Mouse (Mus musculus) cerebellum, postnatal 36 days (tissue): ENCODE measurements around the gene Dstn.

Experiments used
- DNase-seq, 2 experiments: peaks; one replicate each; pipeline ENCODE4 v3.0.0; 2021 to 2022; ENCODE audit warnings: mixed read lengths in 2 of 2

Dstn gene

DNA sequence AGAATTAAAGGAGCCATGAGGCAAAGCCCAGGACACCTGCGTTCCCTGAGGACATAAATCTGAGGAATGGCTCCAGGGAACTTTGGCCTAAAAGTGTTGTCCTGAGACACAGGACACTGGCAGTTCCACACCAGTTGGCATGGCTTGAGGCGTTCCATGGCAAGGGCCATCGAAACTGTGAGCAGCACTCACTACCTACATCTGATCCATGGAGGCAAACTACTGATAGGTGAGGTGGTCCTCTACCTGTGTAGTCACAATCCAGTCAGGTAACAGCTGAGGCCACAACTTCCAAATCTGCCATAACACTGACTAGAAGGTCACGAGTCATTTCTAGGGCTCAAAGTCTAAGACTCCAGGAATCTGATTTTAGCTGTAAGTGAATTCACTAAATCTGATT is 40.6 kb downstream of the Dstn start:
- no peak for DNase-seq

DNA sequence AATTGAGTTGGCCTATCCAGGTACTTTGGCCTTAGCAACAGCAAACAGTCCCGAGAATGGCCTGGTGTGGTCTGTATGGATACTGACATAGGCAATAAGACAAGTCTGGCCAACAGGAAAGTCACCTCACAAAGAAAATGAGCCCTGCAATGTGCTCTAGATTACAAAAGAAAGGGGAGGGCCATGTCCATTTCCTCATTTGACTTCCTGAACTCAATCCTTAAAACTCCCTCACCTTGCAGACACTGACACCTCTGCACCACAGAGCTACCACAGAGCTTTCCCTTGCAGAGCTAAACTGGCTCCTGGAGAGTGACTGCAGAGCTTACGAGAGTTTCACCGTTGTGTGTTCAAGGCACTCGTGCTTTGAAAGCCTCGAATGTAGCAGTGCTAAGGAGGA is 47.1 kb downstream of the Dstn start:
- DNase-seq, result no peak

- no peak for DNase-seq
Measured at GRCm38 (mm10) chr2:143963318-143963717, 48.2 kb downstream of the Dstn start.

- DNase-seq, result no peak
Measured at GRCm38 (mm10) chr2:143969260-143969659, 54.1 kb downstream of the Dstn start.

- DNase-seq, result no peak
Measured at GRCm38 (mm10) chr2:143970841-143971240, 55.7 kb downstream of the Dstn start.

GRCm38 (mm10) chr2:143971887-143972286 is 56.8 kb downstream of the Dstn start:
- DNase-seq, result no peak

GRCm38 (mm10) chr2:143973161-143973560 is 58.0 kb downstream of the Dstn start:
- peak; percentile 47 to 54 for DNase-seq

GRCm38 (mm10) chr2:143975146-143975649 is 60.1 kb downstream of the Dstn start:
- DNase-seq, result no peak

DNA sequence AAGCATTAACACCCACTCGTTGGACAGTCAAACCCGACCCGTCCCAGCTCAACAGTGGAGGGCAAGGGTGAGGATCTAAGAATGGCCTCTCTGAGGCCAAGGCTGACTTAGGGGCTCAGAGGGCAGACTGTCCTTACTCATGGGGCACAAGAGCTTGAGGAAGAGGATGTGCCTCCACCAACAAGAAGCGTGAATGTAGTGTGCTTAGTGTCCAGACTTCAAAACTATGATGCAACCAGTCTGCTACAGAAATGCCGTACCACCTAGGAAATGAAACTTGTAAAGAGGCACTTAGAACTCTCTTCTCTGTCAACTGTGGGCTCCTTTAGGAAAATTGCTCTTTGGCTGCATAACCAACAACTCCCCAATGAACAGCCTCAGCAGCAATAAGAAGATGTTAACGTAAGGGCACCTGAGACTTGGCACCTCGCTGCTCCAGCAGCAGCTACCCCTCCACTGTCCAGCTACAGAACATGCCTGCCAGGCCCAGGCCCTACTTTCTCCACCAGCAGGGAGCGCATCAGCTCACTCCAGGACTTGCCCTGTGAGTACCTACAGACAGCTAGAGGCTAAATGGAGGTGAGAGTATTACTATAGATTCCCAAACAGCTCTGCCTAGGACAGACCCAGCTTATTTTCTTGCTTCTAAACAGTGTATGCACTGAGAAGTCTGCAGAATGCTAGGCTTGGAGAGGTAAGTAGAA is 63.5 kb downstream of the Dstn start:
- DNase-seq, result no peak

DNA sequence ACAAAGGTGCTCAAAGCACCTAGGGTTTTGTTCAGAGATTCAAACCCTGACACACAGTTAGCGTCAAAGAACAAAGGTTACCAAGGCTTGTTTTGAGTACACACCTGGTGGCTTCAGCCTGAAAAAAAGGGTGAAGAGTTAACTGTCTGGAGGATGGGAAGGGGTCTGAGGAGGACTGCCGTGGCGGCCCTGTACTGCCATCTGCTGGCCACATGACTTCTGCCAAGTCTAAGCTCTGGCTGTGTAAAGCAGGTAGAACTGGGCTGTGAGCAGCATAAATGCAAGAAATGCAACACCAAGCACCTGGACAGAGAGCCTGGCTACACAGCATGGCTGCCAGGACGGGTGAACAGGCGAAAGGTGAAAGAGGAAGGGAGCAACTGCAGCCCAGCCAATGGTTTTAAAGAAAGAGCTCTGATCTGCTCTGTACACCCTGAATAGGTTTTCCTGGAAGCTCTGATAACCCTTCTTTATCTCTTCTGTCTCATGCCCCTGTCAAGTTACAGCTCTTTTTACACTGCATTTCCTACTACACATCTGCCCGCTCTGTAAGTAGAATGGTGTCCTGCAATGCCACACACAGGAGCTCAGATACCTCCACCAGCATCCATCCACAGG is 65.8 kb downstream of the Dstn start:
- peak; percentile 69 to 72 for DNase-seq

- no peak for DNase-seq
Measured at GRCm38 (mm10) chr2:143982152-143982551, 67.0 kb downstream of the Dstn start.

DNA sequence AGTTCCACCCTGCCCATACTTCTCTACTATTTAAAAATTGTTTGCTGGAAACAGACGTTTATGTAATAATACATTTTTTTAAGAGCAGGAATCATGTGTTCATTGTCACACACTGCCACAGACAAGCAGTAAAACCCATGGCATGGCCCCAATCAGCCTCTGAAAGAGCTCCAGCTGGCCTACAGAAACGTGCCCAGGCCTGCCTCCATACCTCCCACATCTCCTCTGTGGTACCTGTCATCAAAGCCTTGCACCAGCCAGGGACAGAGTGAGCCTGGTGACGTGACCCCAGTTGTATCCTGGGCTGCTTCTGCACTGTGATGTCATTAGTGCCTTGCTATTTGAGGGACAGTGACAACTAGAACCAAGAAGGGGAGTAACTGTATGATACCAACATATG is 67.8 kb downstream of the Dstn start:
- peak; percentile 21 to 33 for DNase-seq

DNA sequence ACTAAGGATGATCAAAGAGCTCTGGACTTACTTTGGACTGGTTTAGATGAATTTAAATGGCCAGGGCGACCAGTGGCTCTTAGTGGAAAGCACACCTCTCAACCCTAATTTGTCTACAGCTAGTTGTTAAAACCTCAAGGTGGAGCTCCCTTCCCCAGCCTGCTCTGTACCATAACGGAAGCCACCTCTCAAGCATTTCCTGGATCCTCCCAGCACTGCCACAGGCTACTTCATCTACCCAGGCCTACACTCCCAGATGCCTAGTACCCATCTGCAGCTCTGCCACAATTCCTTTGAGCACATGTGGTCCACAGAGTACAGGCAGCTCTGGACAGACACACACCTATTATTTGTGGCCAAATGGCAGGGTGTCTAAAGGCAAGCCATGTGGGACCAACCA is 68.4 kb downstream of the Dstn start:
- no peak for DNase-seq

GRCm38 (mm10) chr2:143987485-143987884 is 72.4 kb downstream of the Dstn start:
- DNase-seq, result no peak

- DNase-seq, result no peak
Measured at GRCm38 (mm10) chr2:143988016-143988415, 72.9 kb downstream of the Dstn start.

- no peak for DNase-seq
Measured at GRCm38 (mm10) chr2:143990997-143991396, 75.9 kb downstream of the Dstn start.

DNA sequence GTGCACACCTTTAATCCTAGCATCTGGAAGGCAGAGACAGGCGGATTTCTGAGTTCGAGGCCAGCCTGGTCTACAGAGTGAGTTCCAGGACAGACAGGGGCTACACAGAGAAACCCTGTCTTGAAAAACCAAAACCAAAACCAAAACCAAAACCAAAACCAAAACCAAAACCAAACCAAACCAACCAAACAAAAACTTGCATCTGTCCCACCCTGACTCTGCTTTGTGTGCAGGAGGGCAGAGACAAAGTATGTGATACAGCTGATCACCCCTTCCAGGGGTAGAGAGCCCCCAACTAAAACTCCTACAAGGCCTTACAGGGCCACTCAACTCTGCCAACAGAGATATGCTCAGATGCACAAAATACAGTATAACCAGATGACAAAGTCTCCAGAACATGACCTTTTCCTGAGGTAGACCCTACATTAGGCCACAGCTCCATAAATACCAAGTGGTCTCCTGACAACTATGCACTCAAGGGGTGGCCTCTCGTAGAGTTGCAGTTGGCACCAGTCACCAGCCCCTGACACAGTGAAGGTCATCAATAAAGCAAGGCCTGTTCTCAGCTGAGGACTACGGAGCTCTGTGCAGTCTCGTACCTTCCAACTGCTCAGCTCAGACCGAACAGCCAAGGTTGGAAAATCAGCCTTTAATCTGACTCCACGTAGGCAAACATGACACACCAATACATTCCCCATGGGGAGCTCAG is 77.0 kb downstream of the Dstn start:
- no peak for DNase-seq
